Mouse (Mus musculus) left cerebral cortex, adult 11 months (tissue): ENCODE measurements around the gene Nt5e.

ENCODE experiments used
- DNase-seq: peaks from one replicate; pipeline ENCODE4 v3.0.0; 2022; ENCODE audit warnings: low spot score

Nt5e gene

DNA sequence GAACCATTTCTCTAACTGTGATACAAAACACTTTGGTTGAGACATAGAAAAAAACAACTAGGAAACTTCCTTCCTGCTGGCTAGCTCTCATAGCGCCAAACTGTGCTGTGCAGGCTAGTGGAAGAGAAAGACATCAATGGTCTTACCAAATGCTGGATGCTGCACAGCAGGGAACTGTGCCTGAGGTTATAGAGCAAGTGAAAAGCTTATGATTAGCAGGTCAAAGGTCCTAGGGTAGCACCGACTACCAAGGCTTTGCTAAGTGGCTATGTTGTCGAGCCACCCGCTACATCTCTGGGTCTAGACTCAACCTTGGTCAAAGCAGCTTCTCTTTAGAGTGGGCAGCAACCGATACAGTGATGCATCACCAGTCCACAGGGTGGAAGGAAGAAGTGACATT is 61.8 kb downstream of the Nt5e start:
- DNase-seq, result no peak

DNA sequence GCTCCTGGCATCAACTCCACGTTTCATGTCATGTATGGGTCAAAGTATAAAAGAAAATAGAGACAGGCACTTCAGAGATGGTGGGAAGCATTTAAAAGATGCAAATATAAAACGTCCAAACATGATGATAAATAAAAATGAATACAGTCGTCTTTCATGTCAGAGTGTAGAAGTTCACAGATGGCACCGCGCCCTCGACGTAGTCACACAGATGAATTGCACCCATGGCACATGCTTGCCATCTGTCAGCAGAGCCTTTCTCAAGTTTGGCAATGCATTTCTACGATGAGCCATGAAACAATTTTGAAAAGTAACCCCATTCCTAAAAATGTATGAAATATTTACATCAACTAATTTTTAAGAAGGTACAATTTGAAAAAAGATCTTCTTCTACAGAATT is 67.9 kb downstream of the Nt5e start:
- no peak for DNase-seq

DNA sequence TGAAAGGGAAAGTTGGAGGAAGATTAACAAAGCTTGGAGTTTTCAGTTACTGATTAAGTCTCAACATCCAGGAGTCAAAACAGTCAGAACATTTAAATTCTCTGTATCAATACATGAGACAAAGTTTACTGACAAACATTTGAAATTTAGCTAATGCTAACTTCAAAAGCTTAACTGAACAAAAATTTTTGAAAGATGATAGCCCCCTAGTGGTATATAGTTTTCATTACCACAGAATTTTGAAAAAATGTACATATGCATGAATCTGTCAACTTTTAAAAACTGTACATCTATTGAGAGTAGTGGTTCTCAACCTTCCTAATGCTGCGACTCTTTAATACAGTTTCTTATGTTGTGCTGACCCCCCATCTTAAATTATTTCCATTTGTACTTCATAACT is 71.5 kb downstream of the Nt5e start:
- no peak for DNase-seq

DNA sequence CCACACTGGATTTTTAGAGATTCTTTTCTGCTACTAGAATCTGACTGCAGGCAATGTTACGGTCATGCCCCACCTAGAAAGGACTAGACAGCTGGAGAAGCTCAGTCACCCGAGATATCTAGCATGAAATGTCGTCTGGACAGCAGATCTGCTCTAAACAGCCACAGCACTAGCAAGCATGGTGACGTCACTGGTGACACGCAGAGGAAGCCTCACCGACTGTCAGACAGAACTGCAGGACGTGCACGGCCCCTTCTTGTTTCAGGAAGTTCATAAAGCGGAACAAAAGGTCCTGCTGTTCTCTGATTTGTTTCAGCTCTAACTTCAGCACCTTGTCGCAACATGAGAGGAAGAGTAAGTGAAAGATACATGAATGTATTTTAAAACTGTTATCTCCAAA is 77.1 kb downstream of the Nt5e start:
- DNase-seq, result peak; percentile 8

DNA sequence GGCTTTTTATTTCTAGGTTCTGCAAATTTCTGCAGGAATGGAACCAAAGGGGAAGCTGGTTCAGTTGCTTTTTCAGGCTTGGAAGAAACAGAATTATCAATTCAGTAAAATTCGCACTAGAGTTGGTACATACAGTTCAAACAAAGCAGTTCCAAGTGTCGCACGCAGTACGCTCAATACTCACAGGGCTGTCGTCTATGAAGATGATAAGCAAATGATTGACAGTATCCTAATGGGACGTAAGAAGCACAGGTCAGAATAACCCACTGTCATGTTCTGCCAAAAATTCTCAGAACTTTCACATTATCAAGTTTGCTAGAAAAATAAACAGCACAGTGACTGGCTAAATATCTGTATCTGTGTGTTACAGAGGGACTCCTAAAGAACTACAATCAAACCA is 77.5 kb downstream of the Nt5e start:
- no peak for DNase-seq

DNA sequence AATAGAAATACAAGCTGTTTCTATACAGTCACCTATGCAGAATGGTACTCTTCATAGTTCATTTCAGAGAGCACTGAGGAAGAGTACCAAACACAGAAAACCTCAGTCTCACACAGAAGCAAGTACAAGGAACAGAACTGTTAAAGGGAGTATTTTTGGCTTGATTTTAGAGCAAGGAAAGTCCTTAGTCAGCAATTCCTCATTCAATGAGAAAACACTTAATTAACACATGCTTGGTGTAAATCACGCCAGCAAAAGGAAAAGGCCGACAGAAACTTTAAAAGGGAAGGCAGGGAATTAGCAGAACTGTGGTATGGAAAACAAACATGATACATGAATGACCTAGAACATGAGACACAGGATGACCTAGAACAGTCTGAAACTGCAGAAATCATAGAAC is 83.0 kb downstream of the Nt5e start:
- DNase-seq, result no peak

DNA sequence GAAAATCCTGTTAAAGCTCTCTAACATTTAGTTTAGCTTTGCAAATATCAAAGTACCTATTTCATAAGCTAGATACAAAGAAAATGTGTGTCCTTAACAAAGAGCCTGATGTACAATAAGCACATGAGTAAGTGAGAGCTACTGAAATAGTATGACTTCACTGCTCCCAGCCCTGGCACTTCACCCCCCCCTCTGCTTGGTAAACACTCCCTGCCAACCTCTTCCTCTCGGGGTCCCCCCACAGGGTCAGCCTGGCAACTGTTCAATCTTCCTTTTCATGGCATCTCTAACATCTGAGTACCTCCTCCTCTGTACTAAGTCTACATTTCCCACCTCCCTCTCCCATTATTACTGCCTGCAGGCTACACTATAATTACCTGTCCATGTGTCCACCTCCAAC is 89.8 kb downstream of the Nt5e start:
- no peak for DNase-seq
